Mouse (Mus musculus): ENCODE data around the gene Usp35. TPM values are rescaled to one million over a fixed set of nuclear protein-coding genes. Genes with fewer than 3 reads are reported as not detected.

Usp35 gene
- 1.8 and 3.0 TPM in 2 replicates for polyA plus RNA-seq (2021; fragmentation: Nextera tagmentation)
- long read RNA-seq, experiment 1, partial matches to known transcripts: 7 of 13 reads
- long read RNA-seq, experiment 1, other reads (novel, unspliced or antisense): 6 of 13 reads
- long read RNA-seq, experiment 2, full-length matches to known transcripts: 20 of 31 reads
- long read RNA-seq, experiment 2, partial matches to known transcripts: 7 of 31 reads
- long read RNA-seq, experiment 2, other reads (novel, unspliced or antisense): 4 of 31 reads

DNA sequence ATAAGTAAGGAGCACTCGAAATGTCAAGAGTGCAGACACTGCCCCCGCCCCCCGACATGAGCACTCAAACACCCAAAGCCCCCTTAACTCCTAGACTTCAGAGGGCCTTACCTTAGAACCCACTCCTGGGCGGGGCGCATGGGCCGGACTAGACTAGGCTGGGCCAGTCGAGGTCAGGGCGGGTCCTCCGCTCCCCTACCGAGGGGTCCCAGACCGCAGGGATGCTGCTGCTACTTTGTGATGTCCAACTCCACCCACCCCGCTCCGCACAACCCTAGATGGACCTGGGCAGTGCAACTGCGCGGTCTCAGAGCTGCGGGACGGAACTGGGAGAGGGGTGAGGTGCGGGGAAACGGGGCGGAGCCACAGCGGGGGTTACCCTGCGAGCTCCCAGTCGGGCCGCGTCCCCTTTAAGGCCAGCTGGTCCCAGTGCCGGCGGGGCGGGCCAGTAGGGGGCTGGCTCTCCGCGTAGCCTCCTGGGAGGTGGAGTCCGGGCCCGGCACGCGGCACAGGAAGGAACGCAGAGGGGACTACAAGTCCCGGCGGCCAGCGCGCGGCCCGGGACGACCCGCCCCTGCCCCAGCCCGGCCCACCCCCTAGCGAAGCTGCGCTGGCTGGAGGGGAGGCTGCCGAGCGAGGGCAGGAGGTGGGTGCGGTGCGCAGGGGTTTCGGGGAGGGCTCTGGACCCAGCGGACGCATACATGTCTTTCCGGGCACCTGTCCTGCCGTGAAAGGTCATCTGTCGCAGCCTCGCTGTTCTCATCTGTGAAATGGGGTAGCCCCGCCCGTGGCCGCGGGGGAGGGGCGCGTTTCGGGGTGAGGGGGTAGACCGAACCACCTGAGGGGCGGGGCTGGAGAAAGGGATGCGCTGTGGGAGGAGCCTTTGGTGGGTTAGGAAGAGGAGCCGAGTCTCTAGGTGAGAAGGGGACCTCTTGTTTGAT lies at the start of gene Usp35, which contains the start of gene Kctd21:
Usp35 (minus strand) TSS at position 295 of the 941 bp plus-strand sequence.
Kctd21 (plus strand) TSS at position 602 of the 941 bp plus-strand sequence.

Other genes starting within 250 kb of the Usp35 start
- gene Kctd21, start 307 bp upstream of the Usp35 start, polyA plus RNA-seq (2021; fragmentation: Nextera tagmentation): 4.0 and 5.2 TPM in 2 replicates
- 8.7 and 9.5 TPM in 2 replicates for gene Alg8, start 39.6 kb upstream of the Usp35 start, polyA plus RNA-seq (2021; fragmentation: Nextera tagmentation)
- 577 and 625 TPM in 2 replicates for gene Ndufc2, start 68.0 kb upstream of the Usp35 start, polyA plus RNA-seq (2021; fragmentation: Nextera tagmentation)
- gene Thrsp, start 85.7 kb upstream of the Usp35 start, polyA plus RNA-seq (2021; fragmentation: Nextera tagmentation): 166 and 221 TPM in 2 replicates
- gene Kctd14, start 119.3 kb upstream of the Usp35 start, polyA plus RNA-seq (2021; fragmentation: Nextera tagmentation): 5.1 and 6.5 TPM in 2 replicates
- gene Ints4, start 148.9 kb upstream of the Usp35 start, polyA plus RNA-seq (2021; fragmentation: Nextera tagmentation): 20.9 and 23.3 TPM in 2 replicates
- 133 and 153 TPM in 2 replicates for gene Aamdc, start 247.5 kb upstream of the Usp35 start, polyA plus RNA-seq (2021; fragmentation: Nextera tagmentation)
- gene Rsf1, start 247.9 kb upstream of the Usp35 start, polyA plus RNA-seq (2021; fragmentation: Nextera tagmentation): 9.1 and 13.2 TPM in 2 replicates

Measured in layer of hippocampus, adult 6 months (tissue).